ENCODE assay signal across 9 mouse cellular contexts in the genomic region with DNA sequence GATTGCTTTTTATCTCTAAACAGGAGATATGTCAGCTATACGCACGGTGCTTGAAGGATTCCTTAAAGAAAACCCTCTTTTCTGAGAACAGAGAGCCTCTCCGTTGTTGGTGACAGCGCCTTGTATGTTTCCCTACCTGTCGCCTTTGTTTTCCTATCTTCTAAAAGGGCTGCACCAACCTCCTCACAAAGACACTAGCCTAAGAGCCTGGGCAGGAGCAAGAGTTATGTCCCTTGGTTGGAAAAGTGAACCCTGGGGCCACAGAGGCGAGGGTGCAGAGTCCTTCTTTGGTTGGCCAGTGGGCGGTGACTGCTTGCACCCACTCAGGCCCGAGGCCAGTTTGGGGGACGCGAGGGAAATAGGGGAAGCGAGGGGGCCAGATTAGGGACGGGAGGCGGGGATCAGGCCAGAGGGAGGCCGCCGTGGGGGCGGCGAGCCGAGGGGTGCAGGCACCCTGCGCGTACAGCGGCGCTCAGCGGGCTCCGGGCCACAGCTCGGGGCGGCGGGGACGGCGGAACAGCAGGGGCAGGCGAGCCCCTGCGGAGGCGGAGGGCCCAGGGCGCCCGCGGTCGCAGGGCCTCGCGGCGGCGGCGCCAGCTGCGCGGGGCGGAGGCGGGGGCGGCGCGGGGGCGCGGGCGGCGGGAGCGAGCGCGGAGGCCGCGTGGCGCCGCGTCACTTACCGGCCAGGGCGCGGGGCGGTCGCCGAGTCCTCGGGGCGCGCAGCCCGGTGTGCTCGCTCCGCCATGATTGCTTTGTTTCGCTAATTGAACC. TPM values are rescaled to one million over a fixed set of nuclear protein-coding genes. Genes with fewer than 3 reads are reported as not detected.
DNase-seq lines count a peak whose midpoint lies in the region; ATAC-seq and TF ChIP-seq lines count a peak whose summit lies in the region.
"Had no signal": no experiment of that assay in that cellular context is flagged by ENCODE, and none has a peak within 500 bp of the region (broad histone marks: within the 10 kb centered on the region; RNA-seq: fewer than 3 reads in every experiment).

No protein-coding gene starts in this region.

- TF ChIP-seq CTCF in E14TG2a.4 (conservative IDR thresholded peaks at IDR 0.05; ENCODE audit: low read length), result no peak
- TF ChIP-seq CTCF in layer of hippocampus, adult 2 months (conservative IDR thresholded peaks at IDR 0.05), result no peak
- TF ChIP-seq CTCF in lung, adult 2 months (IDR thresholded peaks at IDR 0.05; ENCODE audit: insufficient read depth, low read length), result no peak
- no peak for TF ChIP-seq CTCF in olfactory bulb, adult 2 months (IDR thresholded peaks at IDR 0.05; ENCODE audit: insufficient read depth, low read depth, low read length)

- DNase-seq in heart, postnatal 14 days, result peak; percentile 70 to 76
- peak; percentile 30 to 33 for DNase-seq in layer of hippocampus, adult 2 months (ENCODE audit: low spot score in 2 of 2)
- DNase-seq in lung, adult 2 months, result peak; percentile 52
- DNase-seq in thymus, postnatal 0 days (ENCODE audit: low spot score), result peak; percentile 66

- peak overlapping the region; percentile 99 for H3K27ac ChIP-seq in forebrain, embryonic 15.5 days (replicated peaks)
- peak overlapping the region; percentile 93 for H3K27ac ChIP-seq in layer of hippocampus, adult 2 months
- peak overlapping the region; percentile 91 for H3K27ac ChIP-seq in olfactory bulb, adult 2 months (ENCODE audit: insufficient read depth, low read depth, low read length)

- H3K36me3 ChIP-seq in E14TG2a.4 (ENCODE audit: insufficient read depth, low read length), result no peaks in the 10 kb centered on the region
- no peaks in the 10 kb centered on the region for H3K36me3 ChIP-seq in forebrain, embryonic 15.5 days

- H3K9me3 ChIP-seq in E14TG2a.4 (ENCODE audit: low read length), result no peaks in the 10 kb centered on the region
- H3K9me3 ChIP-seq in forebrain, embryonic 15.5 days, result no peaks in the 10 kb centered on the region

- peak overlapping the region; percentile 85 for H3K4me3 ChIP-seq in E14TG2a.4 (replicated peaks; ENCODE audit: low read length)
- H3K4me3 ChIP-seq in forebrain, embryonic 15.5 days, result peak overlapping the region; percentile 67
- H3K4me3 ChIP-seq in layer of hippocampus, adult 2 months, result peak overlapping the region; percentile 75
- peak overlapping the region; percentile 59 for H3K4me3 ChIP-seq in lung, adult 2 months (replicated peaks; ENCODE audit: extremely low read depth, low read depth, low read length)
- H3K4me3 ChIP-seq in olfactory bulb, adult 2 months (ENCODE audit: insufficient read depth, low read depth, low read length), result peak overlapping the region; percentile 83

- WGBS in forebrain, embryonic 15.5 days, result 1% methylated on average over 57 of the region's 73 CpGs
- WGBS in lung, adult 2 months, result 2% methylated on average over 47 of the region's 73 CpGs
- WGBS in olfactory bulb, adult 2 months, result 2% methylated on average over 63 of the region's 73 CpGs

- peaks cover 11% of the 10 kb centered on the region for H3K4me1 ChIP-seq in E14TG2a.4 (replicated peaks; ENCODE audit: low read depth, low read length)
- H3K4me1 ChIP-seq in forebrain, embryonic 15.5 days, result peaks cover 11% of the 10 kb centered on the region
- H3K4me1 ChIP-seq in lung, adult 2 months (ENCODE audit: control insufficient read depth, insufficient read depth, low read length), result no peaks in the 10 kb centered on the region
- H3K4me1 ChIP-seq in olfactory bulb, adult 2 months (ENCODE audit: control insufficient read depth, insufficient read depth, low read length), result no peaks in the 10 kb centered on the region

- peak overlapping the region; percentile 61 for H3K4me2 ChIP-seq in forebrain, embryonic 15.5 days (replicated peaks)

- peaks cover 3% of the 10 kb centered on the region; the same call in 1 of the 2 replicates for H3K27me3 ChIP-seq in E14TG2a.4 (ENCODE audit: insufficient read depth, low read length)
- no peaks in the 10 kb centered on the region for H3K27me3 ChIP-seq in forebrain, embryonic 15.5 days

- intact Hi-C loops in heart, postnatal 14 days (cut with DNase I), result no loop called here

- H3K9ac ChIP-seq in forebrain, embryonic 15.5 days (replicated peaks), result peak overlapping the region; percentile 97

- ATAC-seq in cerebellum, adult (ENCODE audit: insufficient number of reproducible peaks, low FRiP score, low TSS enrichment), result peak; percentile 87
- ATAC-seq in forebrain, embryonic 15.5 days (replicated peaks), result peak; percentile 94
- ATAC-seq: Patski had no signal

- no peak for TF ChIP-seq POLR2A in lung, adult 2 months (IDR thresholded peaks at IDR 0.05; ENCODE audit: borderline replicate concordance, extremely low read depth, low read depth, low read length)
- peak; percentile 39; the same call in 1 of the 2 replicates for TF ChIP-seq POLR2A in olfactory bulb, adult 2 months (IDR thresholded peaks at IDR 0.05; ENCODE audit: insufficient read depth, low read depth, low read length)

RNA-seq across cellular contexts. Expression of a gene that starts 0.6 kb away (rescaled TPM):
- polyA plus RNA-seq in forebrain, embryonic 15.5 days (2015; fragmentation: Nextera tagmentation; extraction: Ambion mirVana), result 23.4 and 24.3 TPM in 2 replicates
- under 1 TPM in 1 of 2 experiments, not detected in 1; 0.37 TPM for total RNA-seq in heart, postnatal 14 days (2021)
- 10 to 100 TPM; 13.9 to 14.0 TPM for total RNA-seq in layer of hippocampus, adult 2 months (2021)
- polyA plus RNA-seq in lung, adult 2 months (2012; rRNA removed), result 0.28 TPM in 1 of 2 replicates, not detected in the other
- not detected in 2 replicates for polyA plus RNA-seq in olfactory bulb, adult 2 months (2012; ENCODE audit: insufficient read depth, insufficient read length, low replicate concordance, missing spikeins)
- polyA plus RNA-seq in thymus, postnatal 0 days (2015; fragmentation: Nextera tagmentation; extraction: Ambion mirVana), result 0.40 and 0.90 TPM in 2 replicates
- polyA plus RNA-seq: Patski had no signal

Comparison
In these comparisons a context has a peak if more than half of its experiments do, and no peak if none do; other contexts are left out.
1. Peak in every context shown above with its lines: DNase-seq, ATAC-seq, H3K4me3 ChIP-seq and H3K27ac ChIP-seq.
2. RNA of a gene that starts 0.6 kb away (polyA plus RNA-seq): 23.4 to 24.3 TPM in forebrain, embryonic 15.5 days; 0.40 to 0.90 TPM in thymus, postnatal 0 days, 0.28 TPM in lung, adult 2 months and not detected in olfactory bulb, adult 2 months; every median in the first group is over 10 times any median in the second.